Mouse (Mus musculus) cortical plate, adult 2 months (tissue): ENCODE measurements around the gene Ism2. TPM values are rescaled to one million over a fixed set of nuclear protein-coding genes. Genes with fewer than 3 reads are reported as not detected.
"Not testable (repeated sequence)": the region's sequence is repeated elsewhere in the genome, so short reads cannot be mapped to it uniquely, and the experiment has no call there.

ENCODE experiments used
- H3K27ac ChIP-seq: fragments of 200-500 bp; 2 replicates; pipeline ENCODE4 v1.5.1; 2012; ENCODE audit warnings: low read length, control low read depth, inconsistent platforms; ENCODE audit not compliant: insufficient read depth
- H3K4me1 ChIP-seq: fragments of 200-500 bp; 2 replicates; pipeline ENCODE4 v1.6.1; 2011; ENCODE audit warnings: low read length; ENCODE audit not compliant: control insufficient read depth, insufficient read depth
- H3K4me3 ChIP-seq: fragments of 200-500 bp; 2 replicates; pipeline ENCODE4 v1.5.1; 2011; ENCODE audit warnings: mild to moderate bottlenecking, low read length, control low read depth; ENCODE audit not compliant: insufficient read depth
- CTCF ChIP-seq: fragments of 200-500 bp; IDR thresholded peaks from 2 replicates; pipeline ENCODE4 v1.5.1; 2011; ENCODE audit warnings: mild to moderate bottlenecking, control low read depth, low read length; ENCODE audit not compliant: insufficient read depth; ENCODE audit errors: extremely low read depth
- POLR2A ChIP-seq: fragments of 200-500 bp; IDR thresholded peaks from 2 replicates; pipeline ENCODE4 v1.6.1; 2011; ENCODE audit warnings: mild to moderate bottlenecking, low read length, control low read depth; ENCODE audit not compliant: insufficient read depth; ENCODE audit errors: extremely low read depth
- polyA plus RNA-seq: library from polyadenylated mRNA; depleted of rRNA; stranded (reverse); fragments of >200 nt; gene quantifications from 2 replicates; pipeline ENCODE4 v1.2.3, GENCODE M21; 2012

Gene Ism2
- polyA plus RNA-seq, 1 experiment: 0.23 TPM

- TF ChIP-seq CTCF: no peak
- TF ChIP-seq POLR2A: no peak
- Histone ChIP-seq H3K4me1 (peaks cover 3% of the 10 kb centered on the region; the same call in 1 of the 2 replicates), H3K4me3 (no peak overlapping the region), H3K27ac (no peak overlapping the region)
Observed at GRCm38 (mm10) chr12:87330213-87330612, 30.7 kb upstream of the Ism2 start.

- TF ChIP-seq CTCF (no peak), POLR2A (no peak)
- Histone ChIP-seq H3K4me1 (peaks cover 3% of the 10 kb centered on the region; the same call in 1 of the 2 replicates), H3K4me3 (no peak overlapping the region), H3K27ac (no peak overlapping the region)
Observed at GRCm38 (mm10) chr12:87328025-87328424, 28.5 kb upstream of the Ism2 start.

GRCm38 (mm10) chr12:87327610-87328009, 28.1 kb upstream of the Ism2 start:
- Histone ChIP-seq H3K4me3 (no peak overlapping the region), H3K27ac (no peak overlapping the region), H3K4me1 (peaks cover 3% of the 10 kb centered on the region; the same call in 1 of the 2 replicates)
- TF ChIP-seq POLR2A (no peak), CTCF (no peak)

- Histone ChIP-seq H3K27ac (no peak overlapping the region), H3K4me1 (no peaks in the 10 kb centered on the region), H3K4me3 (no peak overlapping the region)
- TF ChIP-seq CTCF: no peak
- no peak for TF ChIP-seq POLR2A
Observed at GRCm38 (mm10) chr12:87325452-87325851, 25.9 kb upstream of the Ism2 start.

GRCm38 (mm10) chr12:87319229-87319628, 19.7 kb upstream of the Ism2 start:
- no peak overlapping the region for H3K4me3 ChIP-seq
- H3K4me1 ChIP-seq: no peaks in the 10 kb centered on the region
- no peak overlapping the region for H3K27ac ChIP-seq
- TF ChIP-seq POLR2A (no peak), CTCF (no peak)

GRCm38 (mm10) chr12:87317951-87318350, 18.4 kb upstream of the Ism2 start:
- no peak overlapping the region for H3K27ac ChIP-seq
- no peaks in the 10 kb centered on the region for H3K4me1 ChIP-seq
- TF ChIP-seq CTCF (no peak), POLR2A (no peak)

GRCm38 (mm10) chr12:87313098-87313497, 13.6 kb upstream of the Ism2 start:
- Histone ChIP-seq H3K27ac (no peak overlapping the region), H3K4me1 (no peaks in the 10 kb centered on the region), H3K4me3 (no peak overlapping the region)
- TF ChIP-seq CTCF (no peak), POLR2A (no peak)

More at GRCm38 (mm10) chr12:87317951-87318350, 18.4 kb upstream of the Ism2 start:
- no peak overlapping the region for H3K4me3 ChIP-seq

- not testable (repeated sequence) for H3K27ac ChIP-seq, H3K4me1 ChIP-seq, H3K4me3 ChIP-seq
Observed at GRCm38 (mm10) chr12:87306584-87306844, 7.0 kb upstream of the Ism2 start.

GRCm38 (mm10) chr12:87305767-87306583, 6.5 kb upstream of the Ism2 start:
- Histone ChIP-seq H3K4me3 (no peak overlapping the region), H3K4me1 (no peaks in the 10 kb centered on the region; the same call in 1 of the 2 replicates), H3K27ac (no peak overlapping the region)
- TF ChIP-seq POLR2A (no peak), CTCF (no peak)

- H3K27ac ChIP-seq: no peak overlapping the region
- no peak overlapping the region for H3K4me3 ChIP-seq
- TF ChIP-seq CTCF: no peak
- no peak for TF ChIP-seq POLR2A
- H3K4me1 ChIP-seq: no peaks in the 10 kb centered on the region; the same call in 1 of the 2 replicates
Observed at GRCm38 (mm10) chr12:87301189-87301588, 1.7 kb upstream of the Ism2 start.
